Mouse (Mus musculus): Measurements from ENCODE around the gene Kcnk4.

The Kcnk4 gene

DNA sequence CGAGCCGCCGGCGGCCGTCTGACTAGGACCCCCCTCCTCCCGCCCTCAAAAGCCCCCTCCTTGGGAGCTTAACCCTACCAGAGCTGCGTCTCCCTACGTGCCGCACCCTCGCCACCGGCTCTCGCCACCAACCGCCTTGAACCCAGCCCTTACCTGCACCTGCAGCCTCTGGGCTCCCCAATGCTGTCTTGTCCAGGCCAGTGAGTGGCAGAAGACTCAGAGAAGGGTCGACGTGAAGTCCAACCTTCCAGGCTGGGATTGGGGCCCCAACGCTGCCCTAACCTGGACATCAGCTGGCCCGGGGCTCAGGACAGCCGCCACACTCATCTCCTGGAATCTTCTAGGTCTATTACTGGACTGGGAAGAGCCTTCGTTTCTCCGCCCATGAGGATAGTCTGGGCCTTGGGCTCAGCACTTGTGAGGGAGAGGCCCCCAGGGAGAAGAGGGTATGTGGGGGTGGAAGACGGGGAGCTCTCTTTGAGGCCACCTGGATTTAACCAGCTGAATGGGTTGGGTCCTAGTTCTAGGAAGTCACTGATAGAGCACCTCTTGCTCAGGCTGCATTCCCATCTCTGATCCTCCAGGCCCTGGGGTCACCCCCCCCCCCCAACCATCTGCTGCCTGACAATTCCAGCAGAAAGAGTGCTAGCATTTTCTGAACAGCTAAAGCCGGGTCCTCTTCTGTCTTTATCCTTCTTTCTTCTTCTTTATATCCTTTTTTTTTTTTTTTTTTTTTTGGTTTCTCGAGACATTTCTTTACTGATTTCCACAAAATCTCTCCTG lies at the start of gene Kcnk4:
TSS of gene Kcnk4 (minus strand) at position 321 of the 783 bp plus-strand sequence.
- in situ Hi-C loops (cut with MboI; ENCODE audit: low pct_unique_long_range_greater_than_20kb in 1 of 2, low sequenced_read_pairs in 2 of 2, unreplicated experiment in 1 of 2) = no loop called here

DNA sequence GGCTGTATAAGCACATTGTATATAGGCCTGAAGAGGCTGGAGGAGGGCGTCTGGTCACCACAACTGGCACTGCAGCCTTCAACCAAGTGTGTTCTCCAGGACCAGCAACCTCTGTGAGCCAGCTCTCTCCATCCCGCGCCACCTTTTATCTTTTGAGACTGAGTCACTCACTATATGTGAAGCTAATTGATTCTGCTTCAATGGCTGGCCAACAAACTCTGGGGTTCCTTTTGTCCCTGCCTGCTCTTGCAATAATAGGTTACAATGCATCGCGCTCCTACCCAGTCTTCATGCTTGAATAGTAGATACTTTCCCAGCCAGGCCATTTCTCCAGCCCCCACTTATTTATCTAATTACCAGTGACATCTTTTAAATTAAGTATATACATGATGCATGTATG lies 49.3 kb upstream of the Kcnk4 start:
- in situ Hi-C loops (cut with MboI; ENCODE audit: low pct_unique_long_range_greater_than_20kb in 1 of 2, low sequenced_read_pairs in 2 of 2, unreplicated experiment in 1 of 2) = no loop called here

DNA sequence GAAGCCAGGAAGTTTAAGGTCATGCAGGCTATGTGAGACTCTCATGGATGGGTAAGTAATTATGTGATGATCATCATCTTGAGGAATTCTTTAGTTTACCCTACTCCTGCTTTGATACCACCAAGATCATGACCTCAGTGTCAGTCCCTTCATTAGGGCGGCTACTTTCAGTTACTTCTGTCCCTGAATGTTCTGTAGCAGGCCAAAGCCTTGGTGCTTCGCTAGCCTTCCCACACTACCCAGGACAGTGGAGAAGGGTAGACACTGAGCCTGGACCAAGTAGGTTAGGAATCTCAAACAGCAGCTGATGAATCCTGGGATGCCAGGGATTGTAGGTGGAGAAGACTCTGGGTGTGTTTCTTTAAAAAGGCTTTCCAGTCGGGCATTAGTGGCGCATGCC lies 47.1 kb upstream of the Kcnk4 start:
- in situ Hi-C loops (cut with MboI; ENCODE audit: low pct_unique_long_range_greater_than_20kb in 1 of 2, low sequenced_read_pairs in 2 of 2, unreplicated experiment in 1 of 2) = no loop called here

DNA sequence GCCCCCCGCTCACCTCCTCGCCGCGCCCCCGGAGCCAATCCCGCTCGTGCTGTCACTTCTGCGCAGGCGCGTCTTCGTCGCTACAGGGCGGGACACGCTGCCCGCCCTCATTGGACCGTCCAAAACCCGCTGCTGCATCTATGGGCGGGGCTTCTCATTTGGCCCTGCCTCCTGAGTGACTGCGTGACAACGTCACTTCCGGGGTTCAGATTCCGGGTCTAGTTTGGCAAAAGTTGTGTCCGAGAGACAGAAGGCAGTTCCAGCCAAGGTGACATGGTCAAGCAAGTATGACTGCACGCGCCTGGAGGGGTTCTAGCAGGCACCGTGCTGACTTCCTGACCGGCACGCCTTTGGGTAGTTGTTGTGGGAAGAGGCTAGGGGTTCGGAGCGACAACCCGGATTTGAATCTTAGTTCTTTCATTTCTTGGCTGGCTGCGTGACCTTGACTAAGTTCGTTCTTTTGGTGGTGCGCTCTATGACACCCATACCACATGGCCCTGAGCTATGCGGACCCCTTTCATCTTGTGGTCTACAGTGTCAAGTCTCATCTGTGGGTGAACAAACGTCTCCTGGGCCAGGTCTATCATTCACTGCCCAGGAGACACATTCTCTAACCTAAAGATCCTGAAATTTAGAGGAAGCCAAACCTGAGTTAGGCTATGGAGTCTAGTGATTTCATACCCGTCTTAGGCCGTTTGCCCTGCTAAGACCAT lies 46.2 kb upstream of the Kcnk4 start, which contains the start of gene Fkbp2:
TSS of gene Fkbp2 (minus strand) at position 121 of the 713 bp plus-strand sequence.
- in situ Hi-C loops (cut with MboI; ENCODE audit: low pct_unique_long_range_greater_than_20kb in 1 of 2, low sequenced_read_pairs in 2 of 2, unreplicated experiment in 1 of 2) = no loop called here

DNA sequence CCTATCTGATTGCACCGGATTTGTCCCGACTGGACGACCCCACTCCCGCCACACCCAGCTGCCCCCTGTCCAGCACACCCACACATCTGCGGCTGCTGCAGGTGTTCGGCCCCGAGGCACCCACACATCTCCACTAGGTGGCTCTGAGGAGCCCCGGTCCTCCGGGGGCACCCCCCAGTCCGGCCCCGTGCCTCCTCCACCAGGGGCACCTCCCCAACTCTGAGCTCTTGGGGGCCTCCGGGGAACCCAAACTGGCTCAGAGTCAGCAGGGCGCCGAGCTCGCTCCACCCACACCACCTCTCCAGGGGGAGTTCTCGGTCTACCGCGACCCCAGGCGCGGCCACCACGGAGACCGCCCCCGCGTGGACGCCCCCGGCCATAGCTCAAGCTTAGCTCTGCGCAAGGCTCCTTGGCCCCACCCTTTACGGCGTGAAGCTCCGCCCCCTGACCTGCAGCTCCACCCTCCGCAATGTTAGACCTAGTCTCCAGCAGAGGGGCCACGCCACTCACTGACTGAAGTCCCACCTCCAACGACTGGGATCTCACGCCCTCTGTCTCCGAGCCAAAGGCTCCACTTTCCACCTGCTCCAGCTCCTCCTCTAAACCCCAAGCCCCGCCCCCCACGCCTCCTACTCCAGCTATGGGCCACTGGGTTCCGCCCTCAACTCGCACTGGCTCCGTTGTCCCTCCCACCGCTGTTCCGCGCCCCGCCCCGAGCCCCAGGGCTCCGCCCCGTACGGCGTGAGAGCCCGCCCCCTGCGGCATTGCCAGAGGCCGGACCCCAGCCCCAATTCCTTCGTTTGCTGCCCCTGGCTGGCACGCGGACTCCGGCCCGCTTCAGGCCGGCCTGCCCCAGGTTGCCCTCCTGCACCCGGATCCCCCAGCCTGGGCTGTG lies 45.4 kb upstream of the Kcnk4 start:
- in situ Hi-C loops (cut with MboI; ENCODE audit: low pct_unique_long_range_greater_than_20kb in 1 of 2, low sequenced_read_pairs in 2 of 2, unreplicated experiment in 1 of 2) = no loop called here

DNA sequence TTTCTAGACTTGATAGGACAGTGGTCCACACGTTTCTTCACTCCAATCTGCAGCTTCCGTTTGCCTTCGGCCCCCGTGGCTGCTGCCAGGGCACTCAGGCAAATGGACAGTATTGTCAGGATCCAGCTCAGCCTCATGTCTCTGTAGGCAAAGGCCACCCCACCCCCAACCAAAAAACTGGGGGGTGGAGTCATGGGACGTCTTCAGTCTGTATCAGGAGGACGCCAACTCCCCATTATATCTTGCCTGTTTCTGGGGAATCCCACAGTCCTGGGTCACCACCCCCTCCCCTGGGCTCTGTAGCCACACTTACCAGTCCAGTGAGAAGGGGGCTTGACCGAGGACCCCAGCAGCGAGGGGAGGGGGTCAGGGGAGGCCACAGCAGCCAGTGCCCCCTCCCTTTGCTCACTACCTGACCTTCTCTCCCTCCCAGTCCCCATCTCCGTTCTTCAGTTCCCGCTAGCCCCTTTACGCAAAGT lies 44.7 kb upstream of the Kcnk4 start:
- in situ Hi-C loops (cut with MboI; ENCODE audit: low pct_unique_long_range_greater_than_20kb in 1 of 2, low sequenced_read_pairs in 2 of 2, unreplicated experiment in 1 of 2) = no loop called here

DNA sequence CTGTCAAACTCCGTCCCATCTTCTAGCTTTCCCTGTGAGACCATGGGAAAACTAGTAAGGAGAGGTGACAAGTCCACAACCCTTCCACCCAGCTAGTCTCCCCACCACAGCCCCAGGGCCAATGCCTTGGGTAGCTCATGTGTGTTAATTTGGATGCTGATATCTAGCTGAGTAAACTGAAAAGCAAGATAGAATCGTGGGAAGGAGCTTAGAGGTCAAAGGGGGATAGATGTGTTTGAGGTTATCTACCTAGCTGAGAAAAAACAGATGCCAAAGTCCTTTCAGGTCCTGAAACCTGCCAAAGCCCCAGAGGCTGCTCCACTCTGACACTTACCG lies 44.3 kb upstream of the Kcnk4 start:
- in situ Hi-C loops (cut with MboI; ENCODE audit: low pct_unique_long_range_greater_than_20kb in 1 of 2, low sequenced_read_pairs in 2 of 2, unreplicated experiment in 1 of 2) = no loop called here

DNA sequence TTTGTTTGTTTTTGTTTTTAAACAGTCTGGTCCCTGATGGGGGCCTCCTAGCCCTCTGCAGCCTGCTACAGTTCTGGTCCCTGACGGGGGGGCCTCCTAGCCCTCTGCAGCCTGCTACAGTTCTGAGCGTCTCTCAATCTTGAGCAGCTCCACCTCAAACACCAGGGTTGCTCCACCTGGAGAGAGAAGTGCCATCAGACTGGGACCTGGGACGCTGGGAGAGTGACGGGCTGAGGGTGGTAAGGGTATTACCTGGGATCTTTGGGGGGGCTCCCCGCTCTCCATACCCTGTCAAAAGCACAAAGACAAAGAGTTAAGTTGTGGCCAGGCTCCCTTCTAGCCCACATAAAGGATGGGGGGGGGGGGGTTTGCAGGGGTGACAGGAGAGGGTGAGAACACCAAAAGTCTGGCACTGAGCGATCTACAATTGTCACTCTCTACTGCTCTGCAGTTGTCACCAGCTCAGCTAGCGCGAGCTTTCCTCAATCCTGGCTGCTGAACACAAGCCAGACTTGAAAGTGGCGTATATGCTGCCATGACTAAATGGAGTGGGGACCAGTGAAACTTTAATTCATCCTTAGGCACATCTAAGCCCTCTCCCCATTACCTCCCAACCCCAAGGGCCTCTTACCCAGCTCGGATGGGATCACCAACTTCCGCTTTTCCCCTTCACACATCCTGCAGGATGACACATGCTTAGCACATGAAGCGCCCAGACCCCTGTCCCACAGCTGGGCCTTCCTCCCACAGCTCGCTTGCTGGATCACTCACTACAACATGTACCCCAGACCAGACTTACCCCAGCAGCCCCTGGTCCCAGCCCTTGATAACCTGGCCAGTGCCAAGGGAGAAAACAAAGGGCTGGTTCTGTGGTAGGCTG lies 43.7 kb upstream of the Kcnk4 start:
- in situ Hi-C loops (cut with MboI; ENCODE audit: low pct_unique_long_range_greater_than_20kb in 1 of 2, low sequenced_read_pairs in 2 of 2, unreplicated experiment in 1 of 2) = no loop called here

DNA sequence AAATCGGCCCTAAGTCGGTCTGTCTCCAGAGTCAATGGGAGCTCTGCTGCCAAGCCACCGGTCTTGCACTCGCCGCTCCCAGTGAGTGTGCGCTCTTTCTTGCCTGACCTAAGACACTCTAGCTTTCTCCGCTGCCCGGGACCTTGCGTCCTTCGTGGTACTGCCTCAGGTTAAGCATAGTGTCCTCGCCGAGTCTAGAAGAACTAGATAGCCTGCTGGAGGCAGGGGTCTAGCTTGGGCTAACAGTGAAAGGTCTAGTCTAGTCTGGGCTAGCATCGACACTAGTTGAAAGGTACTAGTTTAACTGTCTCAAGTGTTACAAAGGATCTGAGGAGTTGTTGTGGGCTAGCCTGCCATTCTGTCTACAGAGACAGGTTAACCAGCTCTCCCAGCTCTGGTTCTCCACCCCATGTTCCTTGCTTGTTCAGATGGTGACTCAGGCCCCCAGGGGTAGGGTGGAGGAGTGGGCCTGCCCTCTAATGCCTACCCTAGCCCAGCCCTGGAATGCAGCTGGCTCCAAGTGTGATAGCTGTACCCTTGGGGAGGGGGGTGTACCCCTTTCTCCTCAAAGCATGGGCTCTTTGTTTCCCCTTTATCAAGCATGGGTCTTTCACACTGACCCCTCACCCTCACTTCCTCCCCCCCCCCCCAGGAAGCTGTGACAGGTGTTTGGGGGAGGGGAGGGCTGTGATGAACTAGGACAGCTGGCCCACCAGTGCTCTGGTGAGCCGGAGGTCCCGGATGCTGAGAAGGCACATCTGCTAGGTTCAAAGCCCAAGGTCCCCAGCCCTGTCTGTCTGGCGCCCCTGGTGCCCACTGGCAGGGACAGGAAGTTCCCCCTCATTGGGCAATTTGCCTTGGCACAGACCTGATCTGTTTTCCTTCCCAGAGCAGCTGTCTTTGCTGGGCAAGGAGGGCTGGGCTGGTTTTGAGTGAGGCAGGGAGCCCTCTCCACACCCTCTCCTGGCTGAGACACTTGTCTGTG lies 41.5 kb upstream of the Kcnk4 start, which contains the start of gene Plcb3:
TSS of gene Plcb3 (minus strand) at position 934 of the 985 bp plus-strand sequence.
- in situ Hi-C loops (cut with MboI; ENCODE audit: low pct_unique_long_range_greater_than_20kb in 1 of 2, low sequenced_read_pairs in 2 of 2, unreplicated experiment in 1 of 2) = no loop called here

DNA sequence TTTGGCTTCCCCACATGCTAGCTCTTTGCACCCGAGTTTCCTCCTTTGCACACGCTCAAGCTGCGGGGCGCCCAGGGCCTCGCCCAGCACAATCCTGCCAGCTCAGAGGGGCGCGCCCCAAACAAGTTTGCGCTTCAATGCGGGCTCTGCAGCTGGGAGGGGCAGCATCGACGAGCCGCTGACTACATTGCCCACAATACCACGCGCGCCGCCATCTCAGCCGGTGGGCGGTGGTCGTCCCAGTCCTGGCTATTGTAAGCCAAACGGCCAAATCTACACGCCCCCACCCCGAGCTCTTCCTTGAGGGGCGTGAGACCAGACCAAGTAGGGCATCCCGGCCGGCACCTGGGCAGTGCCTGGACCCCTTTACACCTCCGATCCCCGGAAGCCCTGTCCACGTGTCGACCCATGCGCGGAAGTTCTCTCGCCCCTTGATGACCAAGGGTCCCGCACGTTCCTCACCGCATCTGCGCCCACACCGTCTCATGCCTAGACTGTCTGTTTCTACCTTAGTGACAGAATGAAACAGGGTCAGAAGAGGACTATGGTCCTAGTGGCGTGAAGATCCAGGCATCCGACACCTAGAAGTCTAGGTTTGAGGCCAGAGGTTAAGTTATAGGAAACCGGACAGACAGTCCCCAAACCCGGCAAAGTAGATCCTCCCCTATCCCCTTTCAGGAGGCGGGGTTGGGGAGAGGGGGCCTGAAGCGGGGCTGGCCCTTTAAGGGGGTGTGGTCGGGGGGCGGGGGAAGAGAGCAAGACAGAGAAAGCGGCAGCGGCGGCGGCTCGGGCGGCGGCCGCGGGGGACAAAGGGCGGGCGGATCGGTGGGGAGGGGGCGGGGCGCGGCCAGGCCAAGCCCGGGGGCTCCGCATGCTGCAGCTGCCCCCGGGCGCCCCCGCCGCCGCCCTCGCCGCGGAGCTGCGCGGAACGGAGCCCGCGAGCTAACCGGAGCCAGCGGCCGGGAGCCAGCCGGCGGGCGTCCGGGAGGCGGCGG lies 40.2 kb upstream of the Kcnk4 start, which contains the start of gene Ppp1r14b:
TSS of gene Ppp1r14b (plus strand) at position 758 of the 995 bp plus-strand sequence.
- in situ Hi-C loops (cut with MboI; ENCODE audit: low pct_unique_long_range_greater_than_20kb in 1 of 2, low sequenced_read_pairs in 2 of 2, unreplicated experiment in 1 of 2) = no loop called here

DNA sequence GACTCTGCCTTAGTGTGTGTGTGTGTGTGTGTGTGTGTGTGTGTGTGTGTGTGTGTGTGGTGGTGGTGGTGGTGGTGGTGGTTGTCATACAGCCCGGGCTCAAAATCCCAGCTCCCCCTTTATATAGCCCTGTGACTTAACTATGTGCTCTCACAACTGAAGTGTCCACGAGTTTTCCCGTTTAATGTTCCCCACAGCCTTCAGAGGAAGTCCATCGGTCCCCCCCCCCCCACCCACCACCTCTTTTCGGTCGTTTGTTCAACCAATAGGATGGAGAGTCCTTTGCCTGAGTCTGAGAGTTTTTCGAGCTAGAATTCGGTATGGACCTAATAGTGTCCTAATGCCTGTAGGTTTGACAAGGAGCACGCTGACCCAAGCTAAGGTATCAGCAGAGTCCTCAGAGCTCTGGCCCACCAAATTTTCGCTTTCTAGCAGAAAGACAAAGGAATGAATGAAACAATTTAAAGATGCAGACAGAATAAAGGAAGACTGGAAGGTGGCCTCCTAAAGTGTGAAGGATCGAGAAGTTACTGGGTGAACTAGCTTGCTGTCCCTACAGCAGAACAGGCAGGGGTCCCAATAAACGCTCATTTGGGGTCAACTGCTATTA lies 39.4 kb upstream of the Kcnk4 start:
- in situ Hi-C loops (cut with MboI; ENCODE audit: low pct_unique_long_range_greater_than_20kb in 1 of 2, low sequenced_read_pairs in 2 of 2, unreplicated experiment in 1 of 2) = no loop called here

DNA sequence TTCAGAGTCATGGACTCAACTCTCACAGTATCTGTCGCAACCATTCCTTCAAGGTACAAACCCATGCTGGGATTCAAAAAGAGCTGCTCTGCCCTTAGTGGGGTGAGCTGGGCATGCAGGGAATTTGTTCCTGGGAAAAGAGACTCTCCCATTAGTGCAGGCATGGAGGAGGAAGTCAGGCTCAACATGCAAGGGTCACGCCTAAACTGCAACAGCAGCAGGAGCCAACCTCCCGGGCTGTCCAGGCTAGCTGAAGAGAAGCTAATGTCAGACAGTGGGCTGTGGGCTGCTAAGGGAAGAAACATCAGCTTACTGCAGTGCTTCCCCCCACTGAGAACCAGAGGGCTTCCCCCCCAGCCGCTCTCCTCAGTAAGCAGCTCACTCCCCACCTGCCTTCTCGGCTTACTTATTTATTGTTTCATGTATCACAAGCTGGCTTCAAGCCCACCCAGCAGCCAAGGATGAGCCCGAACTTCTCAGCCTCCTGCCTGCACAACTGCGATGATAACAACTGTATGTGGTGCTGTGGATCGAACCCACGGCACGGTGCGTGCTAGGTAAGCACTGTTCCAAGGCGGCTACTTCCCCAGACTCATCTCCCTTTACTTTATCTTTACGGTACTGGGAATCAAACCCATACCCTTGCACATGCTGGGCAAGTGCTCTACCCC lies 38.1 kb upstream of the Kcnk4 start:
- in situ Hi-C loops (cut with MboI; ENCODE audit: low pct_unique_long_range_greater_than_20kb in 1 of 2, low sequenced_read_pairs in 2 of 2, unreplicated experiment in 1 of 2) = no loop called here

DNA sequence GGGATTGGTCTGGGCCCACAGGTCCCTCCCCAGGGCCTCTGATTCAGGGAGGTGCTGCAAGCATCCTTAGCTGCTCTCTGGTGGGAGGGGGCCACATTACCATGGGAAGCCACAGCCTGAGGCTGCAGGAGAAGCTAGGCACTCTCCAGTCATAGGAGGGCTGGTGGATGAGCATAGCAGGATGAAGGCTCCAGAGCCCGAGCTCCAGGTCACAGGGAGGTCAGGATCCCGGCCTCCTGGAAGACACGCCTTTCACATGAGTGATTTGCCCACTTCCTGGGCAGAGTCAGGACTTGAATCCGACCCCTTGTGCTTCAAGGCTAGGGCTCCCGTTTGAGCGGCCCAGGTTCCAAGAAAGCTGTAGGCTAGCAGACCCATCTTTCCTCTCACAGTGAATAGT lies 37.3 kb upstream of the Kcnk4 start:
- in situ Hi-C loops (cut with MboI; ENCODE audit: low pct_unique_long_range_greater_than_20kb in 1 of 2, low sequenced_read_pairs in 2 of 2, unreplicated experiment in 1 of 2) = no loop called here

DNA sequence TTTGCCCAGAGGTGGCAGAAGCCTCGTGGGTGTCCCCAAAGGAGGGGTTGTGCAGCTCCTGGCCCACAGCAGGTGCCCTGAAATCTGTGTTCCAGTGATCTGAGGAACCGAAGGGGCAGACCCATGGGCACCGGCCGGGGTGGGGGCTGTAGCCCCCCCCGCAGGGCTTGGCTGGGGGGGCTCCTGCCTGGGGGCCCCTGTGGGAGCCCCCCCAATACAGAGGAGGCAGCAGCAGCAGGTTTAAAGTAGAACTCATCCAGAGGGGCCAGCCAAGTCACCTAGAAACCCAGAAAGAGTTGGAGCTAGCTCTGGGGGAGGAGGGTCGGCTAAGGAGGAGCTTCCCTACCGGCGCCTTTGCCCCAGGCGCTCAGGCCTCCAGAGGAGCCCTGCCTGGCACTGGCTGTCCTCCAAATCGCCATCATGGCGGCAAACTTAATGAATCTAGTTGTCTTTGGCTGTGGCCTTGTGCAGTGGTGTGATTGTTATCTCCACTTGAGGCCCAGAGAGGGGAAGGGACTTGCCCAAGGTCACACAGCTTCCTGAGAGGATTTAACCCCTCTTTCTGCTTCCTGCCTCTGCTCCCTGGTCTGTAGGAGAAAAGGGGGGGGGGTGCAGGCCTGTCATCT lies 36.3 kb upstream of the Kcnk4 start:
- in situ Hi-C loops (cut with MboI; ENCODE audit: low pct_unique_long_range_greater_than_20kb in 1 of 2, low sequenced_read_pairs in 2 of 2, unreplicated experiment in 1 of 2) = no loop called here

Data from mouse embryonic stem cell (cell line).